Mouse (Mus musculus): ENCODE results near the gene Bag5. TPM values are rescaled to one million over a fixed set of nuclear protein-coding genes. Genes with fewer than 3 reads are reported as not detected.

Bag5 gene
- polyA plus RNA-seq, 1 experiment, result 19.4 TPM

DNA sequence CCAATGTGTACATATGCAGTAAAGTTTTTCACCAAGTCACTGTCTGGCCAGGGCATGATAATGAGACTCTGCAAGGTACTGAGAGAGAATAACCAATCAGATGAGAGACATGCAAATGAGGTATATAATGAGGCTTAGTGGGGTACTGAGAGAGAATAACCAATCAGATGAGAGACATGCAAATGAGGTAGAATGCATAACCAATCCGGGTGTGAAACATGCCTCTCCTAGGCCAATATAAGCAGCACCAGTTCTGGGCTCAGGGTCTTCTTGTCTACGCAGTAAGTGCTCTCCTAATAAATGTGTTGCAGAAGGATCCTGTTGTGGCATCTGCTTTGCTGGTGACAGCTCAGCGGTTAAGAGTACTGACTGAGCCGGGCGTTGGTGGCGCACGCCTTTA is 3.4 kb upstream of the Bag5 start:
- TF ChIP-seq GATA1 (IDR thresholded peaks at IDR 0.05; ENCODE audit: low read length), result no peak

- TF ChIP-seq GATA1 (IDR thresholded peaks at IDR 0.05; ENCODE audit: low read length), result no peak
These were observed 581 bp downstream of the Bag5 start for GRCm38 (mm10) chr12:111712476-111712875.

- TF ChIP-seq GATA1 (IDR thresholded peaks at IDR 0.05; ENCODE audit: low read length), result no peak
These were observed 3.0 kb downstream of the Bag5 start for GRCm38 (mm10) chr12:111710091-111710490.

GRCm38 (mm10) chr12:111708181-111708580 is 4.9 kb downstream of the Bag5 start:
- no peak for TF ChIP-seq GATA1 (IDR thresholded peaks at IDR 0.05; ENCODE audit: low read length)

DNA sequence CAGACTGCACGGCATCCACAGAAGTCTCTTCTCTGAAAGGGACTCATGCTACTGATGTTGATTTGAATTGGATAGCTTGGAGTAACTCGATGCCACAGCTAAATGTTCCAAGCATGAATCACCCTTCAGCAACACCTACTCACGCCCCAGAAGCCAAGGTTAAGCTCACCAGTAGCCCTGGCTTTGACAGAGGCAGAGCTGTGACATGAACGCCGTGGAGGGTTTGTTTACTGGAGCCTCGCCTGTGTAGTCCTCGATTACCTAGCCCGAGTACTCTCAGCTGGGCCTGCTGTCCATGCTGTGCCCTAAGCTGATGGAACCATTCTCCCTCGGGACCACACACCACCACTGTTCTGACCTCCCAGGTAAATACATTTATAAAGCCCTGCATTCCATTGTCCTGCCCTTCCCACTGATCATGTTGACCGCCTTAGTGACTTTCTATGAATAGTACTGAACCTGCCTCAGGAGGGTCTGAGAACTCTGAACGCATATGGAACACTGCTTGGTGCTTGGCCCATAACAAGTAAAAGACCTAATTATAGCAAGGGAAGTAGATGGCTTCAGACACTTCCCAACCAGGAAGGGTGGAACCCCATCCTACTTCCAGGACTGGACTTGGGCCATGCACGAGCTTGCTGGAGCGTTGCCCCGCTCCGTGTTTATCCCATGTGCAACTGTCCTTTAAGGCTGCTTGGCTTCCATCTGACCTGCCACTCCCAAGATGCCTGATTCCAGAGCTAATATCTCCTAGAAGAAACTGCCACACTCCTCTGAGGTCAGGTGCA is 7.7 kb downstream of the Bag5 start:
- no peak for TF ChIP-seq GATA1 (IDR thresholded peaks at IDR 0.05; ENCODE audit: low read length)

DNA sequence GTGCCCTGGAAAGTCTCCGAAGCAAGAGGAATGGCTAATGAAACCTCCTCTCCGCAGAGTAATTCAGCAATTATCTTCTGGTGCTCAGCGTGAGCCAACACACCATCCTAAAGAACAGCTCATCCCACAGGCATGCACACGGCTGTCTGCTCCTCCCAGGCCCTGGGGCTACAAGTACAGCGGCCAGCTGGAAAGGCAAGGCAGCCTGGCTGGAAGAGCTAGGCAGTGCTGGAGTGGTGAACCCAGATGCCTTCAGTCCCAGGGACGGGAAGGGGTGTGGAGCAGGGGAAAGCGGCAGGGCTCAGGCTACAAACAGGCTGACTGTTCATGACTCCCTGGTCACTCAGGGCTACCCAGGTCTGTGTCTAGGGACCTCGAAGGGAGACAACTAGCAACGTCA is 8.4 kb downstream of the Bag5 start:
- TF ChIP-seq GATA1 (IDR thresholded peaks at IDR 0.05; ENCODE audit: low read length), result no peak

- TF ChIP-seq GATA1 (IDR thresholded peaks at IDR 0.05; ENCODE audit: low read length), result no peak
These were observed 9.8 kb downstream of the Bag5 start for GRCm38 (mm10) chr12:111703301-111703700.

DNA sequence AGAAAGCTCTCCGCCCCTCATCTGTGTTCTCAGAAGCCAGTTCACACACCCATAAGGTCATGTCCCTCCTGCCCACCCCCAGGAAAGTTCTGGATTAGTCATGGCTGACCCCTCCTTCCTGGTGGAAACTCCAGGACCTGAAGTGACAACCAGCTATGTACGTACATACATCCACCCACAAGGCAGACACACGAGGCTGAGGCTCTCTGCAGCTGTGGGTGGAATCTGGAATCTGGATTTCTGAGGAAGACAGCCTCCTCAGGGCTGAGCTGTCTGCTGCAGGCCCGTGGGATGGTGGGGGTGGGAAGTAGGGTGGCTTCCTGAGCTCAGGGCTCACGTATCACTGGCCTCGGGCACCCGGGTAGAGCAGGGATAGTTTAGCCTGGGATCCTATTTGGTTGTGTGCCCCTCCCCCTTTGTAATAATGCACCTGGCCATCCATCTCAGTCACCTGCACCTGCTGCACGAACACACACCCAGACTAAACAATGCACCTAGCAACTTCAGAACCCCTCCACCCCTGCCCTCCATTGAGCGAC is 12.1 kb downstream of the Bag5 start:
- TF ChIP-seq GATA1 (IDR thresholded peaks at IDR 0.05; ENCODE audit: low read length), result no peak

- no peak for TF ChIP-seq GATA1 (IDR thresholded peaks at IDR 0.05; ENCODE audit: low read length)
These were observed 13.5 kb downstream of the Bag5 start for GRCm38 (mm10) chr12:111699542-111699941.

GRCm38 (mm10) chr12:111698346-111698913 is 14.6 kb downstream of the Bag5 start:
- no peak for TF ChIP-seq GATA1 (IDR thresholded peaks at IDR 0.05; ENCODE audit: low read length)

- TF ChIP-seq GATA1 (IDR thresholded peaks at IDR 0.05; ENCODE audit: low read length), result no peak
These were observed 15.3 kb downstream of the Bag5 start for GRCm38 (mm10) chr12:111697708-111698107.

DNA sequence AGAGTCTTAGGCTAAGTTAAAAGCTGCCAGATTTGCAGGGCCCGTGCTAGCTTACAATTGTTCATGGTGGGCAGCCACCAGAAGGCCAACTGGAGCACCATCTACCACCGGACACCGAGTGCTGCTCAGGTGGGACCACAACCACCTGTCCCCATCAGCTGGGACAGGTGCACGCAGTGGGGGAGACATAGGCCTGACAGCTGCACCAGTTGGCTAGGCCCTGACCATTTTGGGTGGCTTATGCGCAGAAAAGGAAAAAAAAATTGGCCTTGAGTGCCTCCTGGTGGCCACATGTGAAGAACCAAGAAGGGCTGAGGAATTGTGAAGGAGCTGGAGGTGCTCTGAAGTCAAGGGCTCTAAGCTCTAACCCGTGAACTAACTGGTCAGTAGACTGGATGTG is 16.8 kb downstream of the Bag5 start:
- TF ChIP-seq GATA1 (IDR thresholded peaks at IDR 0.05; ENCODE audit: low read length), result no peak

DNA sequence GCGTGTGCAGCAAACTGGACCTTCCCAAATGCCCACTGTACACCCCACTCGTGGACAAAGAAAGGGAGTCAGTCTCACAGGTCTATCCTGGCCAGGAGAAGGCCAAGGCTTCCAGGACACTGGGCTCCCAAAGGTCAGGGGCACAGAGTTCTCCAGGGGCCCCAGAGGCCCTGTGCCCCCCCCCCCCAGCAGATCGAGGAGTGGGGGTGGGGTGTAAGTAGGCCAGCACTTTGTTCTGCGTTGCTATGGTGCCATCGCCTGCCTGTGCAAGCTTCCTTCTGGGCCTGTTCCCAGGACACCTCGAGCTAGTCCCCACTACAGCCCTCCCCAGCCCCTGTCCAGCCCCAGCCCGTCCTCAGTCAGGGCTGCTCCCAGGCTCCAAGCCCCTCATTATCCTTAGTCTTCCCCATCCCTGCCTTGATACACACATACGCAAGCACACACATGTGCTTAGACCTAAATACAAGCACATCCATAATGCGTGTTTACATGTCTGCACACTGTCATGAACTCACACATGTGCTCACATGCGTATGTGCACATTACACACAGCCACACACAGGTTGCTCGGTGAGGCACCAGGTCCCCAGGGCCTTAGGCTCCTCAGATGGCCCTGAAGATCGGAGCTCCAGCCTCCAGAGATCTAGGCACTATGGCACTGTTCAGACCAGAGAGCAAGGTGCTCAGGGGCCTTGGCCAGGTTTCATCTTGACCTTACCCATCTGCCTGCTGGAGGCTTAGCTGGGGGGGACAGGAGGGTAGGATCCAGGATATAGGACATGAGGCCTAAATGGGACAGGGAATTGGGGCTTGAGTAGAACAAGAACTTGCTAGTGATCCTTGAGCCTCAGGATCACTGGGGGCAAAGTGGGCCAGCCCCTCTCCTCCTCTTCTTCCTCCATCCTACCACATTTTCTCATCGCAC is 17.9 kb downstream of the Bag5 start:
- TF ChIP-seq GATA1 (IDR thresholded peaks at IDR 0.05; ENCODE audit: low read length), result no peak

- no peak for TF ChIP-seq GATA1 (IDR thresholded peaks at IDR 0.05; ENCODE audit: low read length)
These were observed 18.7 kb downstream of the Bag5 start for GRCm38 (mm10) chr12:111694271-111694781.
